Mouse (Mus musculus) testis, adult 2 months (tissue): ENCODE measurements around the gene F13a1.

Experiments
- CTCF ChIP-seq: fragments of 200-500 bp; IDR thresholded peaks from 2 replicates; pipeline ENCODE4 v1.5.1; 2012; ENCODE audit warnings: low read depth, mild to moderate bottlenecking, inconsistent platforms, low read length, moderate library complexity; ENCODE audit not compliant: control insufficient read depth, insufficient read depth, insufficient replicate concordance
- POLR2A ChIP-seq: fragments of 200-500 bp; IDR thresholded peaks from 2 replicates; pipeline ENCODE4 v1.6.1; 2012; ENCODE audit warnings: low read depth, mild to moderate bottlenecking, inconsistent platforms, low read length, moderate library complexity; ENCODE audit not compliant: control insufficient read depth

GRCm38 (mm10) chr13:37070824-37071223, 20.8 kb upstream of the F13a1 start:
- TF ChIP-seq CTCF (no peak), POLR2A (no peak)
